Mouse (Mus musculus): ENCODE measurements around the gene Unc13b. TPM values are rescaled to one million over a fixed set of nuclear protein-coding genes. Genes with fewer than 3 reads are reported as not detected.

The Unc13b gene
- polyA plus RNA-seq, 1 experiment from 2014 or later: 10.2 TPM

- Histone ChIP-seq H3K27me3 (replicated peaks) (no peaks in the 10 kb centered on the region), H3K4me1 (peaks cover 30% of the 10 kb centered on the region), H3K4me2 (no peak overlapping the region), H3K27ac (replicated peaks) (no peak overlapping the region), H3K36me3 (peaks cover 39% of the 10 kb centered on the region), H3K4me3 (no peak overlapping the region), H3K9ac (0 out of 2 replicates have a peak overlapping the region, but pooled peaks have one; percentile 10), H3K9me3 (no peaks in the 10 kb centered on the region)
- ATAC-seq (ENCODE audit: extremely low read depth, insufficient number of reproducible peaks, low FRiP score, low TSS enrichment): no peak
- 62% methylated on average over 5 of the region's 5 CpGs for WGBS
Observed at GRCm38 (mm10) chr4:43260096-43260495, 201.3 kb downstream of the Unc13b start.

- Histone ChIP-seq H3K9me3 (no peaks in the 10 kb centered on the region), H3K27ac (replicated peaks) (no peak overlapping the region), H3K4me3 (no peak overlapping the region), H3K9ac (no peak overlapping the region), H3K4me2 (no peak overlapping the region), H3K27me3 (replicated peaks) (no peaks in the 10 kb centered on the region), H3K36me3 (peaks cover 17% of the 10 kb centered on the region), H3K4me1 (peaks cover 35% of the 10 kb centered on the region)
- WGBS: 71% methylated on average over 6 of the region's 6 CpGs
- ATAC-seq (ENCODE audit: extremely low read depth, insufficient number of reproducible peaks, low FRiP score, low TSS enrichment): no peak
Observed at GRCm38 (mm10) chr4:43262821-43263220, 204.1 kb downstream of the Unc13b start.

- H3K4me1 ChIP-seq: peaks cover 8% of the 10 kb centered on the region; the same call in 1 of the 2 replicates
- H3K27me3 ChIP-seq (replicated peaks): no peaks in the 10 kb centered on the region
- H3K4me2 ChIP-seq: no peak overlapping the region
- peaks cover 13% of the 10 kb centered on the region for H3K36me3 ChIP-seq
- H3K9me3 ChIP-seq: no peaks in the 10 kb centered on the region
- no peak overlapping the region for H3K27ac ChIP-seq (replicated peaks)
- H3K9ac ChIP-seq: no peak overlapping the region
- no peak for ATAC-seq (ENCODE audit: extremely low read depth, insufficient number of reproducible peaks, low FRiP score, low TSS enrichment)
- H3K4me3 ChIP-seq: no peak overlapping the region
- WGBS: 40% methylated on average over 2 of the region's 2 CpGs
Observed at GRCm38 (mm10) chr4:43266146-43266545, 207.4 kb downstream of the Unc13b start.

DNA sequence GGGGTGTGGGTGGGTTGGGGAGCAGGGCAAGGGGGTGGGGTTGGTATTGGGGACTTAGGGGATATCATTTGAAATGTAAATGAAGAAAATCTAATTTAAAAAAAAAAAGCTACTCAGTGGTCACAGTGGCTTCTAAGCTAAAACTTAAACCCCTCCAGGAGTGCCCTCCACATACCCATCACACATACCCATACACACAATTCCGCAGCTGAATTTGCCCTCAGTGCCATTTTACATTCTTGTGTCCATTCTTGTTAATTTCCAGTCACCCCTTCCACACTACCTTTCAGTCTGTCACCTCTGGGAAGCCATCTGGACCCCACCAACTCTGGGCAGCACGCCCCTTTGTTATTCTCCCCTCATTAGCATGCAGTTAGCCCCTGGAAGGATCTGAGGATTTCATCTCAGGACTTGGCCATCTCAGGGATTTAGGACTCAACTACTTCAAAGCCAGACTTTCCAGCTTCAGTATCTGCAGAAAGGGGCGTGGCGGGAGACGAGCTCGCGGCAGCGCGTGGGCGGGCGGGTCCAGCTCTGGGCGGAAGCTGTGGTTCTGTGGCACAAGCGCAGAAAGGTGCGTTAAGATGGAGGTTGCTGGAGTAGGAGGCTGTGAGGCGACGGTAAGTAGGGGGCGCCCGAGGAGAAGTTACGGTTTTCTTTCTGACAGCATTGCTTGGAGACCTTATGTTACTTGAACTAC is 208.0 kb downstream of the Unc13b start, which contains the start of gene Atp8b5:
Gene Atp8b5 (plus strand): TSS at position 537 of the 700 bp plus-strand sequence.
- peak within 1 kb of the TSS; percentile 78 for H3K9ac ChIP-seq
- peak within 1 kb of the TSS; percentile 81 for H3K4me2 ChIP-seq
- 2% methylated on average over 19 of the region's 19 CpGs for WGBS
- peak; percentile 63; the same call in 1 of the 2 replicates for ATAC-seq (ENCODE audit: extremely low read depth, insufficient number of reproducible peaks, low FRiP score, low TSS enrichment)
- peaks cover 8% of the 10 kb centered on the region; the same call in 1 of the 2 replicates for H3K4me1 ChIP-seq
- peak within 1 kb of the TSS; percentile 53 for H3K4me3 ChIP-seq
- no peaks in the 10 kb centered on the region for H3K9me3 ChIP-seq
- H3K27ac ChIP-seq (replicated peaks): no peak within 1 kb of the TSS
- H3K36me3 ChIP-seq: peaks cover 10% of the 10 kb centered on the region
- no peaks in the 10 kb centered on the region for H3K27me3 ChIP-seq (replicated peaks)

DNA sequence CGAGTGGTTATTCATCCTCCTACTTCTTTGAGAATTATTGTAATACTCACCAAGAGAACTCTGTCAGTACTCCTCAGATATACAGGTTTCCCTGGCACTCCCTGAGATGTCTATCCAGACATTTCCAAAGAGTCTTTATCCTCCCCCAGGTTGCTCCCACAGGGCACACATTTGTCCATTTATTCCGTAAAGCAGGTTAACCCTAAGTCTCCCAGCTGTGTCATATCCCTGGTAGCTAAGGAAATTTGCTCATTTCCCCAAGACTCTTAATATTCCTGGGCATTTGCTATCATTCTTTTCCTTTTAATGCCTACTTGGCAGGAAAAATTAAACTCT is 208.5 kb downstream of the Unc13b start:
- Histone ChIP-seq H3K4me2 (peak overlapping the region; percentile 81), H3K36me3 (peaks cover 9% of the 10 kb centered on the region), H3K4me1 (peaks cover 8% of the 10 kb centered on the region; the same call in 1 of the 2 replicates), H3K4me3 (peak overlapping the region; percentile 53), H3K9me3 (no peaks in the 10 kb centered on the region), H3K27ac (replicated peaks) (no peak overlapping the region), H3K9ac (peak overlapping the region; percentile 78), H3K27me3 (replicated peaks) (no peaks in the 10 kb centered on the region)
- WGBS: 19% methylated on average over 2 of the region's 2 CpGs
- ATAC-seq (ENCODE audit: extremely low read depth, insufficient number of reproducible peaks, low FRiP score, low TSS enrichment): no peak

- WGBS: 78% methylated on average over 5 of the region's 5 CpGs
- no peak overlapping the region for H3K27ac ChIP-seq (replicated peaks)
- no peaks in the 10 kb centered on the region for H3K36me3 ChIP-seq
- no peak overlapping the region for H3K4me3 ChIP-seq
- no peaks in the 10 kb centered on the region for H3K27me3 ChIP-seq (replicated peaks)
- no peaks in the 10 kb centered on the region for H3K9me3 ChIP-seq
- H3K4me2 ChIP-seq: no peak overlapping the region
- no peak for ATAC-seq (ENCODE audit: extremely low read depth, insufficient number of reproducible peaks, low FRiP score, low TSS enrichment)
- H3K4me1 ChIP-seq: no peaks in the 10 kb centered on the region
- no peak overlapping the region for H3K9ac ChIP-seq
Observed at GRCm38 (mm10) chr4:43285476-43285875, 226.7 kb downstream of the Unc13b start.

- no peak overlapping the region for H3K4me2 ChIP-seq
- H3K36me3 ChIP-seq: no peaks in the 10 kb centered on the region
- no peak for ATAC-seq (ENCODE audit: extremely low read depth, insufficient number of reproducible peaks, low FRiP score, low TSS enrichment)
- WGBS: 63% methylated on average over 3 of the region's 3 CpGs
- no peaks in the 10 kb centered on the region for H3K27me3 ChIP-seq (replicated peaks)
- H3K4me1 ChIP-seq: no peaks in the 10 kb centered on the region
- H3K9me3 ChIP-seq: no peaks in the 10 kb centered on the region
- H3K4me3 ChIP-seq: no peak overlapping the region
- H3K9ac ChIP-seq: no peak overlapping the region
- H3K27ac ChIP-seq (replicated peaks): no peak overlapping the region
Observed at GRCm38 (mm10) chr4:43287305-43287704, 228.6 kb downstream of the Unc13b start.

DNA sequence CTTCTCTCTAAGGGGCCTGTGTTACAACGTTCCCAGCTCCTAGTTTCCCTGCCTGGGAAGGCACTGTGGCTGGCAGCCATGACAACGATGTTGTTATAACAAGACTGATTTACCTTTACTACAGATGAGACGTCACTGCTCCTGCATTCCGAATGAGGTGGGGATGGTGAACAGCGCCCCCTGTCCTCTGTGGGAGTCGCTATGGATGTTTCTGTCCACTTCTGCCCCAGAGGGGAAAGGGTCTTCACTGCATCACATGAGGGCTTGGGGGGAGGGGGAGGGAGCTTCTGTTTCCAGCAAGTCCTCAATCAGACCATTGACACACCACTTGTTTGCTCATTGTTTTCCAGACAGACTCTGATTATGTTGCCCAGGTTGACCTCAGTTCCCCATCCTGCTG is 235.2 kb downstream of the Unc13b start:
- Histone ChIP-seq H3K27me3 (replicated peaks) (no peaks in the 10 kb centered on the region), H3K4me3 (no peak overlapping the region), H3K4me1 (no peaks in the 10 kb centered on the region), H3K36me3 (no peaks in the 10 kb centered on the region), H3K27ac (replicated peaks) (no peak overlapping the region), H3K9me3 (no peaks in the 10 kb centered on the region), H3K4me2 (no peak overlapping the region), H3K9ac (no peak overlapping the region)
- 33% methylated on average over 6 of the region's 6 CpGs for WGBS
- no peak for ATAC-seq (ENCODE audit: extremely low read depth, insufficient number of reproducible peaks, low FRiP score, low TSS enrichment)

GRCm38 (mm10) chr4:43309696-43310338 is 251.1 kb downstream of the Unc13b start:
- ATAC-seq (ENCODE audit: extremely low read depth, insufficient number of reproducible peaks, low FRiP score, low TSS enrichment): no peak
- H3K9me3 ChIP-seq: no peaks in the 10 kb centered on the region
- 47% methylated on average over 11 of the region's 11 CpGs for WGBS
- no peaks in the 10 kb centered on the region for H3K27me3 ChIP-seq (replicated peaks)
- H3K4me2 ChIP-seq: no peak overlapping the region
- H3K4me1 ChIP-seq: peaks cover 8% of the 10 kb centered on the region; the same call in 1 of the 2 replicates
- H3K9ac ChIP-seq: no peak overlapping the region
- no peak overlapping the region for H3K27ac ChIP-seq (replicated peaks)
- no peaks in the 10 kb centered on the region for H3K36me3 ChIP-seq
- no peak overlapping the region for H3K4me3 ChIP-seq

Other genes starting within 250 kb of the Unc13b start
- gene Fam205a1, start 205.1 kb upstream of the Unc13b start, polyA plus RNA-seq (2015; fragmentation: Nextera tagmentation; extraction: Ambion mirVana): 0.05 TPM in 1 of 2 replicates, not detected in the other
- 0.06 and 0.13 TPM in 2 replicates for gene Gm12394, start 202.2 kb upstream of the Unc13b start, polyA plus RNA-seq (2015; fragmentation: Nextera tagmentation; extraction: Ambion mirVana)
- 0.20 and 0.23 TPM in 2 replicates for gene Fam205c, start 184.7 kb upstream of the Unc13b start, polyA plus RNA-seq (2015; fragmentation: Nextera tagmentation; extraction: Ambion mirVana)
- gene Phf24, start 142.3 kb upstream of the Unc13b start, polyA plus RNA-seq (2015; fragmentation: Nextera tagmentation; extraction: Ambion mirVana): 3.7 and 4.0 TPM in 2 replicates
- 12.2 and 14.3 TPM in 2 replicates for gene Dnajb5, start 109.1 kb upstream of the Unc13b start, polyA plus RNA-seq (2015; fragmentation: Nextera tagmentation; extraction: Ambion mirVana)
- 0.51 and 0.57 TPM in 2 replicates for gene 1700022I11Rik, start 89.3 kb upstream of the Unc13b start, polyA plus RNA-seq (2015; fragmentation: Nextera tagmentation; extraction: Ambion mirVana)
- gene Vcp, start 58.4 kb upstream of the Unc13b start, polyA plus RNA-seq (2015; fragmentation: Nextera tagmentation; extraction: Ambion mirVana): 459 and 479 TPM in 2 replicates
- 10.8 and 11.0 TPM in 2 replicates for gene Fancg, start 48.4 kb upstream of the Unc13b start, polyA plus RNA-seq (2015; fragmentation: Nextera tagmentation; extraction: Ambion mirVana)
- gene Pigo, start 33.1 kb upstream of the Unc13b start, polyA plus RNA-seq (2015; fragmentation: Nextera tagmentation; extraction: Ambion mirVana): 12.7 and 13.8 TPM in 2 replicates
- gene Stoml2, start 27.2 kb upstream of the Unc13b start, polyA plus RNA-seq (2015; fragmentation: Nextera tagmentation; extraction: Ambion mirVana): 211 and 238 TPM in 2 replicates
- 14.8 and 15.5 TPM in 2 replicates for gene Fam214b, start 12.7 kb upstream of the Unc13b start, polyA plus RNA-seq (2015; fragmentation: Nextera tagmentation; extraction: Ambion mirVana)
- gene Atp8b5, start 208.2 kb downstream of the Unc13b start, polyA plus RNA-seq (2015; fragmentation: Nextera tagmentation; extraction: Ambion mirVana): 0.08 and 0.15 TPM in 2 replicates

Data from heart, embryonic 13.5 days (tissue).